Mouse (Mus musculus) c-Kit-negative CD71-positive TER-119-positive erythroid progenitor cells, embryonic 14.5 days (primary cell): ENCODE measurements around the gene Olfr251.
"Not testable (repeated sequence)": the region's sequence is repeated elsewhere in the genome, so short reads cannot be mapped to it uniquely, and the experiment has no call there.

Experiments used
- DNase-seq: peaks from one replicate; pipeline ENCODE4 v3.0.0-alpha.2; 2013; ENCODE audit warnings: low read depth, low spot score

The Olfr251 gene

GRCm38 (mm10) chr9:38376786-38377185, at the start of gene Olfr251:
Gene Olfr251 (plus strand): TSS chr9:38377086.
- no peak for DNase-seq

- no peak for DNase-seq
These were observed 48.1 kb upstream of the Olfr251 start, which contains the start of gene Olfr25 for GRCm38 (mm10) chr9:38328760-38329159. Gene Olfr25 (plus strand): TSS chr9:38329060.

- no peak for DNase-seq
These were observed 28.8 kb upstream of the Olfr251 start, which contains the start of gene Olfr898 for GRCm38 (mm10) chr9:38348111-38348510. Gene Olfr898 (plus strand): TSS chr9:38348411.

- DNase-seq: no peak
These were observed 10.3 kb upstream of the Olfr251 start, which contains the start of gene Olfr250 for GRCm38 (mm10) chr9:38366596-38366995. Gene Olfr250 (plus strand): TSS chr9:38366896.

GRCm38 (mm10) chr9:38401398-38401797, 24.5 kb downstream of the Olfr251 start, which contains the start of gene Olfr147:
Gene Olfr147 (plus strand): TSS chr9:38401698.
- DNase-seq: no peak

GRCm38 (mm10) chr9:38407502-38407901, 30.6 kb downstream of the Olfr251 start:
- DNase-seq: not testable (repeated sequence)

- not testable (repeated sequence) for DNase-seq
These were observed 36.6 kb downstream of the Olfr251 start for GRCm38 (mm10) chr9:38413502-38413901.

GRCm38 (mm10) chr9:38423801-38424200, 46.9 kb downstream of the Olfr251 start:
- no peak for DNase-seq

- DNase-seq: no peak
These were observed 50.1 kb downstream of the Olfr251 start for GRCm38 (mm10) chr9:38427026-38427425.

GRCm38 (mm10) chr9:38429155-38429554, 52.3 kb downstream of the Olfr251 start, which contains the start of gene Olfr901:
Gene Olfr901 (plus strand): TSS chr9:38429455.
- no peak for DNase-seq
